Mouse (Mus musculus) hindbrain, embryonic 16.5 days (tissue): ENCODE results near the gene C7. TPM values are rescaled to one million over a fixed set of nuclear protein-coding genes. Genes with fewer than 3 reads are reported as not detected.
A peak's percentile ranks its signal among the peaks of the same experiment; 100 is the strongest.

Experiments used
- ATAC-seq: fragments of 200-750 bp; cut with Nextera tagmentation; 2 replicates; pipeline ENCODE4 v1.8.0; 2017; ENCODE audit warnings: moderate TSS enrichment, moderate library complexity
- H3K27ac ChIP-seq: fragments of 300-500 bp; sonication (generic); 2 replicates; pipeline ENCODE4 v1.5.1; 2014; ENCODE audit warnings: low read depth, mild to moderate bottlenecking, control low read depth, low read length, moderate library complexity
- H3K27me3 ChIP-seq: fragments of 300-500 bp; sonication (generic); replicated peaks from 2 replicates; pipeline ENCODE4 v1.6.1; 2014; ENCODE audit warnings: low read length; ENCODE audit not compliant: control insufficient read depth, insufficient read depth
- H3K36me3 ChIP-seq: fragments of 300-500 bp; sonication (generic); 2 replicates; pipeline ENCODE4 v1.6.1; 2014; ENCODE audit warnings: mild to moderate bottlenecking, low read length, moderate library complexity, mixed read lengths; ENCODE audit not compliant: control insufficient read depth, insufficient read depth
- H3K4me1 ChIP-seq: fragments of 300-500 bp; sonication (generic); 2 replicates; pipeline ENCODE4 v1.6.1; 2014; ENCODE audit warnings: low read depth, low read length; ENCODE audit not compliant: control insufficient read depth, insufficient read depth
- H3K4me2 ChIP-seq: fragments of 300-500 bp; sonication (generic); 2 replicates; pipeline ENCODE4 v1.6.1; 2014; ENCODE audit warnings: mild to moderate bottlenecking, low read length, control low read depth, moderate library complexity
- H3K4me3 ChIP-seq: fragments of 300-500 bp; sonication (generic); 2 replicates; pipeline ENCODE4 v1.5.1; 2014; ENCODE audit warnings: mild to moderate bottlenecking, low read length, control low read depth, moderate library complexity
- H3K9ac ChIP-seq: fragments of 300-500 bp; sonication (generic); 2 replicates; pipeline ENCODE4 v1.6.1; 2014; ENCODE audit warnings: low read depth, mild to moderate bottlenecking, control low read depth, low read length, moderate library complexity
- H3K9me3 ChIP-seq: fragments of 300-500 bp; sonication (generic); 2 replicates; pipeline ENCODE4 v1.6.1; 2014; ENCODE audit warnings: mild to moderate bottlenecking, low read length, moderate library complexity; ENCODE audit not compliant: control insufficient read depth
- WGBS: fragments of 180-500 bp; shearing (Covaris S2); extraction: QIAGEN DNeasy Blood & Tissue Kit; methylation state at CpG from one replicate; pipeline ENCODE4 v1.1.7; 2014; 5-methylcytosine and 5-hydroxymethylcytosine counted together
- polyA plus RNA-seq: library from polyadenylated mRNA; unstranded; fragments of >200 nt; fragmentation: Nextera tagmentation; extraction: Ambion mirVana; gene quantifications from 2 replicates; pipeline ENCODE4 v1.2.1, GENCODE M21; 2015

The C7 gene
- polyA plus RNA-seq = 0.11 and 0.12 TPM in 2 replicates

- Histone ChIP-seq H3K27me3 (no peaks in the 10 kb centered on the region), H3K9me3 (no peaks in the 10 kb centered on the region), H3K4me3 (no peak within 1 kb of the TSS), H3K4me1 (no peaks in the 10 kb centered on the region), H3K27ac (no peak within 1 kb of the TSS), H3K9ac (no peak within 1 kb of the TSS), H3K36me3 (no peaks in the 10 kb centered on the region), H3K4me2 (no peak within 1 kb of the TSS)
- ATAC-seq = no peak
Measured at GRCm38 (mm10) chr15:5063635-5064034, at the start of gene C7. Gene C7, minus strand, starts transcription at chr15:5063740.

DNA sequence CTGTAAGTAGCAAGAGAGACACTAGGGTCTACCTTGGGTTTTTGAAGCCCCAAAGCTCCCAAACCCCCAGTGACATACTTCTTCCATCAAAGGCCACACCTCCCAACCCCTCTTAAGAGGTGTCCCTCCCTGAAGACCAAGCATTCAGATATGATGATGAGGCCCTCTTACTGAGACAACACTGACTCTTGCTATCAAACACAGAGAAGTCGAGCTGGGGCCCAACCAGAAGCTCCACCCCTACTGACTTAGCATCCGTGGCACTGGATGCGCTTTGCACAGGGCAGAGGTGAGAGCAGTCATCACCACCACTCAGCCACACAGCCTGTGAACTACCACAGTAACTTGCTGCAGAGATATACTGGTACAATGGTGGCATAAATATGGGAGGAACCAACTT lies 49.1 kb upstream of the C7 start:
- 90% methylated on average over 3 of the region's 3 CpGs for WGBS
- Histone ChIP-seq H3K4me3 (no peak overlapping the region), H3K9ac (no peak overlapping the region), H3K27ac (no peak overlapping the region), H3K4me1 (peaks cover 10% of the 10 kb centered on the region), H3K4me2 (no peak overlapping the region), H3K27me3 (no peaks in the 10 kb centered on the region), H3K9me3 (no peaks in the 10 kb centered on the region), H3K36me3 (no peaks in the 10 kb centered on the region)
- ATAC-seq = no peak

GRCm38 (mm10) chr15:5108655-5109040 lies 45.1 kb upstream of the C7 start:
- H3K9me3 ChIP-seq = no peaks in the 10 kb centered on the region
- no peak for ATAC-seq
- no peak overlapping the region for H3K4me2 ChIP-seq
- no peaks in the 10 kb centered on the region for H3K36me3 ChIP-seq
- 84% methylated on average over 3 of the region's 3 CpGs for WGBS
- H3K27ac ChIP-seq = no peak overlapping the region
- H3K27me3 ChIP-seq = no peaks in the 10 kb centered on the region
- H3K4me1 ChIP-seq = no peaks in the 10 kb centered on the region
- no peak overlapping the region for H3K9ac ChIP-seq
- H3K4me3 ChIP-seq = no peak overlapping the region

GRCm38 (mm10) chr15:5107686-5108654 lies 44.4 kb upstream of the C7 start, which contains the start of gene Card6:
Gene Card6, minus strand, starts transcription at chr15:5108539.
- Histone ChIP-seq H3K27ac (no peak within 1 kb of the TSS), H3K27me3 (no peaks in the 10 kb centered on the region), H3K4me1 (no peaks in the 10 kb centered on the region), H3K9ac (no peak within 1 kb of the TSS), H3K36me3 (no peaks in the 10 kb centered on the region), H3K4me2 (peak within 1 kb of the TSS; percentile 3; the same call in 1 of the 2 replicates), H3K4me3 (peak within 1 kb of the TSS; percentile 7; the same call in 1 of the 2 replicates), H3K9me3 (no peaks in the 10 kb centered on the region)
- ATAC-seq = no peak
- 73% methylated on average over 21 of the region's 21 CpGs for WGBS

- Histone ChIP-seq H3K4me3 (no peak overlapping the region), H3K27me3 (no peaks in the 10 kb centered on the region), H3K4me1 (no peaks in the 10 kb centered on the region), H3K9me3 (no peaks in the 10 kb centered on the region), H3K36me3 (no peaks in the 10 kb centered on the region), H3K27ac (no peak overlapping the region), H3K9ac (no peak overlapping the region), H3K4me2 (no peak overlapping the region)
- ATAC-seq = peak; percentile 64
- WGBS = 51% methylated on average over 2 of the region's 2 CpGs
Measured at GRCm38 (mm10) chr15:5106293-5106692, 42.8 kb upstream of the C7 start.

GRCm38 (mm10) chr15:5105891-5106290 lies 42.4 kb upstream of the C7 start:
- Histone ChIP-seq H3K27ac (no peak overlapping the region), H3K4me1 (no peaks in the 10 kb centered on the region), H3K9ac (no peak overlapping the region), H3K9me3 (no peaks in the 10 kb centered on the region), H3K36me3 (no peaks in the 10 kb centered on the region), H3K4me3 (no peak overlapping the region), H3K4me2 (no peak overlapping the region), H3K27me3 (no peaks in the 10 kb centered on the region)
- no peak for ATAC-seq
- 82% methylated on average over 6 of the region's 6 CpGs for WGBS

- H3K9me3 ChIP-seq = no peaks in the 10 kb centered on the region
- 94% methylated on average over 4 of the region's 4 CpGs for WGBS
- no peaks in the 10 kb centered on the region for H3K27me3 ChIP-seq
- no peak for ATAC-seq
- H3K4me3 ChIP-seq = no peak overlapping the region
- no peak overlapping the region for H3K27ac ChIP-seq
- H3K9ac ChIP-seq = no peak overlapping the region
- H3K4me2 ChIP-seq = no peak overlapping the region
- no peaks in the 10 kb centered on the region for H3K36me3 ChIP-seq
- no peaks in the 10 kb centered on the region for H3K4me1 ChIP-seq
Measured at GRCm38 (mm10) chr15:5102312-5102711, 38.8 kb upstream of the C7 start.

GRCm38 (mm10) chr15:5097376-5097775 lies 33.8 kb upstream of the C7 start:
- no peaks in the 10 kb centered on the region for H3K36me3 ChIP-seq
- no peak for ATAC-seq
- no peak overlapping the region for H3K4me3 ChIP-seq
- no peak overlapping the region for H3K9ac ChIP-seq
- no peak overlapping the region for H3K27ac ChIP-seq
- no peaks in the 10 kb centered on the region for H3K9me3 ChIP-seq
- WGBS = 93% methylated on average over 1 of the region's 1 CpGs
- H3K27me3 ChIP-seq = no peaks in the 10 kb centered on the region
- H3K4me1 ChIP-seq = no peaks in the 10 kb centered on the region
- no peak overlapping the region for H3K4me2 ChIP-seq

DNA sequence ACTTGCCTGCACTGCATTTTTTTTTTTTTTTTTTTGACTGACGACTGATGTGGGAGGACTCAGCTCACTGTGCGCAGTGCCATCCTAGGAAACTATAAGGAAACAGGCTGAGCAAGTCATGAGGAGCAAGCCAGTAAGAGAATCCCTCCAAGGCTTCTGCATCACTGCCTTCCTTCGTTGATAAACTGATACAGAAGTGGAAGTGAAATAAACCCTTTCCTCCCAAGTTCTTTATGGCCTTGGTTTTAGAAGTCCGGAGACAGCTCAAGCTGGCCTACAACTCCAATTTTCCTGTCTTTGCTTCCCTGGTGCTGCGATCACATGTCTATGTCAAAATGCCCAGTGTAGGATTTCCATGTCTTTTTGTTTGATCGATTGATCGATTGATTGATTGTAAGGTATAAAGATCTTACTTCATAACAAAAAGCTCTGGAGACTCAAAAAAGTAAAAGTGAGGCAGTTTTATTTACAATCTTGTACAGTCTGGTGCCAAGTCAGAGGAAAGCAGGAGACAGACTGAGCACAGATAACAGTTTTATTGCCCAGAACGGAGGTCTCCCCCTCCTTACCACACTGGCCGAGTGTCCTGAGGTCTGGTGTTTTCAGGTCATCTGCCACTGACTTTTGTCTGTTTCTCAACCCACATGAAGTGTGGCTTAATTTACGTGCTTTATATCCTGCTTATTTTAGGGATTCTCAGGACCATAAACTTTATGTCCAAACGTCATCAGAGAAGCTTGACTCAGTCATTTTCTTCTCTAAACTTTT lies 32.2 kb upstream of the C7 start:
- Histone ChIP-seq H3K4me2 (no peak overlapping the region), H3K9me3 (no peaks in the 10 kb centered on the region), H3K4me1 (no peaks in the 10 kb centered on the region), H3K9ac (no peak overlapping the region), H3K36me3 (no peaks in the 10 kb centered on the region), H3K4me3 (no peak overlapping the region), H3K27me3 (no peaks in the 10 kb centered on the region), H3K27ac (no peak overlapping the region)
- ATAC-seq = no peak
- WGBS = 89% methylated on average over 11 of the region's 11 CpGs
